Mouse (Mus musculus) adrenal gland, adult 18-20 months (tissue): ENCODE data around the gene Dnajc17. TPM values are rescaled to one million over a fixed set of nuclear protein-coding genes. Genes with fewer than 3 reads are reported as not detected.

Experiments
- DNase-seq, 2 experiments: peaks; one replicate each; pipeline ENCODE4 v3.0.0; 2021 to 2022; ENCODE audit warnings: low spot score in 2 of 2
- long read RNA-seq, 2 experiments: library from polyadenylated mRNA; stranded (forward); transcript quantifications; one replicate each; pipeline ENCODE4 v2.0.0; 2021
- total RNA-seq, 2 experiments: library from RNA; stranded (reverse); gene quantifications; 1 replicate in 1 of 2; 2 replicates in 1 of 2; pipeline ENCODE4 v1.2.3; 2021

The Dnajc17 gene
- total RNA-seq = 10 to 100 TPM; 12.5 to 13.1 TPM
- long read RNA-seq, experiment 1, transcript Dnajc17-201 (11 exons, 1,008 nt) = major isoform, 5 of 7 reads
- long read RNA-seq, experiment 1, partial matches to known transcripts = 0 of 7 reads
- long read RNA-seq, experiment 1, other reads (novel, unspliced or antisense) = 2 of 7 reads
- long read RNA-seq, experiment 2, transcript Dnajc17-201 (11 exons, 1,008 nt) = major isoform, 9 of 16 reads
- long read RNA-seq, experiment 2, partial matches to known transcripts = 1 of 16 reads
- long read RNA-seq, experiment 2, other reads (novel, unspliced or antisense) = 6 of 16 reads

GRCm38 (mm10) chr2:119208344-119209175 lies at the start of gene Dnajc17, which contains the start of gene Zfyve19:
Gene Dnajc17 (minus strand): TSS chr2:119208795.
Gene Zfyve19 (plus strand): TSS chr2:119208617.
- DNase-seq = peak; percentile 84 to 88

GRCm38 (mm10) chr2:119254976-119255375 lies 46.4 kb upstream of the Dnajc17 start:
- DNase-seq = no peak

GRCm38 (mm10) chr2:119250826-119251478 lies 42.4 kb upstream of the Dnajc17 start:
- DNase-seq = peak; percentile 90 to 93

- DNase-seq = no peak
Measured at GRCm38 (mm10) chr2:119250377-119250776, 41.8 kb upstream of the Dnajc17 start.

GRCm38 (mm10) chr2:119249592-119250061 lies 41.0 kb upstream of the Dnajc17 start:
- DNase-seq = no peak

- DNase-seq = no peak
Measured at GRCm38 (mm10) chr2:119247904-119248303, 39.3 kb upstream of the Dnajc17 start.

GRCm38 (mm10) chr2:119245246-119245645 lies 36.7 kb upstream of the Dnajc17 start:
- no peak for DNase-seq

GRCm38 (mm10) chr2:119242548-119242947 lies 34.0 kb upstream of the Dnajc17 start:
- no peak for DNase-seq

- no peak for DNase-seq
Measured at GRCm38 (mm10) chr2:119240819-119241186, 32.2 kb upstream of the Dnajc17 start.

GRCm38 (mm10) chr2:119240075-119240818 lies 31.7 kb upstream of the Dnajc17 start:
- DNase-seq = no peak

GRCm38 (mm10) chr2:119238671-119239070 lies 30.1 kb upstream of the Dnajc17 start:
- DNase-seq = no peak

- DNase-seq = peak in 1 of 2 experiments; percentile 17
Measured at GRCm38 (mm10) chr2:119237871-119238220, 29.3 kb upstream of the Dnajc17 start.

GRCm38 (mm10) chr2:119237210-119237870 lies 28.7 kb upstream of the Dnajc17 start, which contains the start of gene Spint1:
Gene Spint1 (plus strand): TSS chr2:119237362.
- DNase-seq = peak in 1 of 2 experiments; percentile 30

- DNase-seq = no peak
Measured at GRCm38 (mm10) chr2:119236682-119237209, 28.2 kb upstream of the Dnajc17 start.

- no peak for DNase-seq
Measured at GRCm38 (mm10) chr2:119229775-119230704, 21.4 kb upstream of the Dnajc17 start, which contains the start of gene Ppp1r14d. Gene Ppp1r14d (minus strand): TSS chr2:119229906.

GRCm38 (mm10) chr2:119209176-119209507 lies 547 bp upstream of the Dnajc17 start:
- no peak for DNase-seq

- no peak for DNase-seq
Measured at GRCm38 (mm10) chr2:119207961-119208343, 643 bp downstream of the Dnajc17 start.

- DNase-seq = no peak
Measured at GRCm38 (mm10) chr2:119203871-119204460, 4.6 kb downstream of the Dnajc17 start.
